Mouse (Mus musculus) adrenal gland, postnatal 25 days (tissue): ENCODE data around the gene Maml3. TPM values are rescaled to one million over a fixed set of nuclear protein-coding genes. Genes with fewer than 3 reads are reported as not detected.

Source experiments
- DNase-seq: peaks from one replicate; pipeline ENCODE4 v3.0.0; 2021; ENCODE audit warnings: mixed read lengths
- total RNA-seq: library from RNA; stranded (reverse); gene quantifications from 2 replicates; pipeline ENCODE4 v1.2.3, GENCODE M21; 2021

Gene Maml3
- total RNA-seq, 1 experiment from 2014 or later, result 11.8 TPM

GRCm38 (mm10) chr3:51778738-51779592, 325.9 kb downstream of the Maml3 start:
- DNase-seq, result no peak

- no peak for DNase-seq
These were observed 326.7 kb downstream of the Maml3 start for GRCm38 (mm10) chr3:51778179-51778578.

- DNase-seq, result no peak
These were observed 328.8 kb downstream of the Maml3 start for GRCm38 (mm10) chr3:51776018-51776611.

- no peak for DNase-seq
These were observed 331.3 kb downstream of the Maml3 start for GRCm38 (mm10) chr3:51773587-51773986.

- DNase-seq, result no peak
These were observed 332.8 kb downstream of the Maml3 start for GRCm38 (mm10) chr3:51771839-51772630.

- no peak for DNase-seq
These were observed 335.7 kb downstream of the Maml3 start for GRCm38 (mm10) chr3:51769196-51769595.

GRCm38 (mm10) chr3:51765220-51765923, 339.5 kb downstream of the Maml3 start:
- no peak for DNase-seq

GRCm38 (mm10) chr3:51764175-51764574, 340.7 kb downstream of the Maml3 start:
- DNase-seq, result no peak

- DNase-seq, result no peak
These were observed 342.0 kb downstream of the Maml3 start for GRCm38 (mm10) chr3:51762900-51763299.

GRCm38 (mm10) chr3:51759534-51759933, 345.3 kb downstream of the Maml3 start:
- no peak for DNase-seq

- no peak for DNase-seq
These were observed 347.8 kb downstream of the Maml3 start for GRCm38 (mm10) chr3:51757032-51757431.

- DNase-seq, result no peak
These were observed 348.6 kb downstream of the Maml3 start for GRCm38 (mm10) chr3:51756283-51756682.

GRCm38 (mm10) chr3:51753262-51753661, 351.6 kb downstream of the Maml3 start:
- DNase-seq, result no peak

GRCm38 (mm10) chr3:51751440-51751839, 353.4 kb downstream of the Maml3 start:
- no peak for DNase-seq

- no peak for DNase-seq
These were observed 354.9 kb downstream of the Maml3 start for GRCm38 (mm10) chr3:51749812-51750481.

GRCm38 (mm10) chr3:51749421-51749811, 355.5 kb downstream of the Maml3 start:
- no peak for DNase-seq

- no peak for DNase-seq
These were observed 356.2 kb downstream of the Maml3 start for GRCm38 (mm10) chr3:51748436-51749376.

- no peak for DNase-seq
These were observed 358.1 kb downstream of the Maml3 start for GRCm38 (mm10) chr3:51746816-51747215.

GRCm38 (mm10) chr3:51745162-51745561, 359.7 kb downstream of the Maml3 start:
- DNase-seq, result no peak

GRCm38 (mm10) chr3:51744339-51744759, 360.5 kb downstream of the Maml3 start:
- DNase-seq, result no peak
